Mouse (Mus musculus) CH12.LX (cell line): Measurements from ENCODE around the gene Kcng4. TPM values are rescaled to one million over a fixed set of nuclear protein-coding genes. Genes with fewer than 3 reads are reported as not detected.

ENCODE experiments used
- DNase-seq: peaks from one replicate; pipeline ENCODE4 v3.0.0-alpha.2; 2013; ENCODE audit errors: extremely low read depth
- H3K27ac ChIP-seq: 2 replicates; pipeline ENCODE4 v1.5.1; 2012; ENCODE audit warnings: low read depth, mild to moderate bottlenecking, control low read depth, moderate library complexity; ENCODE audit not compliant: insufficient read depth
- H3K27me3 ChIP-seq: replicated peaks from 2 replicates; pipeline ENCODE3; 2012; ENCODE audit warnings: inconsistent platforms
- H3K36me3 ChIP-seq, 2 experiments: replicated peaks in 1 of 2; 2 replicates each; pipeline versions ENCODE3 to v1.6.1; 2012; ENCODE audit warnings: inconsistent platforms in 1 of 2, low read length in 1 of 2, mild to moderate bottlenecking in 1 of 2, mixed read lengths in 1 of 2, moderate library complexity in 1 of 2; ENCODE audit not compliant: control insufficient read depth in 1 of 2, insufficient read depth in 1 of 2
- H3K4me1 ChIP-seq, 2 experiments: 2 replicates each; pipeline ENCODE4 v1.6.1; 2012; ENCODE audit warnings: inconsistent platforms in 1 of 2, moderate library complexity in 1 of 2; ENCODE audit not compliant: insufficient read depth in 2 of 2, control insufficient read depth in 1 of 2
- H3K4me2 ChIP-seq: 2 replicates; pipeline ENCODE4 v1.6.1; 2012; ENCODE audit warnings: low read depth, mild to moderate bottlenecking, control low read depth; ENCODE audit not compliant: poor library complexity, insufficient read depth, severe bottlenecking
- H3K4me3 ChIP-seq, 3 experiments: fragments of 150-350 bp in 1 of 3; sonication (generic) in 1 of 3; replicated peaks in 1 of 3; 2 replicates each; pipeline versions ENCODE3 to v1.5.1; 2011 to 2012; ENCODE audit warnings: low read depth in 2 of 3, low read length in 2 of 3, mild to moderate bottlenecking in 2 of 3, moderate library complexity in 2 of 3, control low read depth in 1 of 3, improper control_type of control experiment in 1 of 3, inconsistent platforms in 1 of 3, mixed read lengths in 1 of 3; ENCODE audit not compliant: poor library complexity in 1 of 3
- H3K79me2 ChIP-seq: replicated peaks from 2 replicates; pipeline ENCODE4 v1.6.1; 2012; ENCODE audit warnings: mild to moderate bottlenecking, moderate library complexity; ENCODE audit not compliant: control insufficient read depth, poor library complexity, insufficient read depth, severe bottlenecking; ENCODE audit errors: extremely low read depth
- H3K9ac ChIP-seq: 2 replicates; pipeline ENCODE4 v1.6.1; 2012; ENCODE audit warnings: low read depth, mild to moderate bottlenecking, control low read depth, moderate library complexity; ENCODE audit not compliant: insufficient read depth
- H3K9me3 ChIP-seq: replicated peaks from 2 replicates; pipeline ENCODE3; 2012; ENCODE audit warnings: low read length, inconsistent platforms, mixed read lengths
- CTCF ChIP-seq, 2 experiments: IDR thresholded peaks in 1 of 2; conservative IDR thresholded peaks in 1 of 2; 2 replicates each; pipeline ENCODE4 v1.5.1; 2011 to 2012; ENCODE audit warnings: low read depth in 2 of 2, low read length in 2 of 2, improper control_type of control experiment in 1 of 2, inconsistent platforms in 1 of 2, mild to moderate bottlenecking in 1 of 2, moderate library complexity in 1 of 2
- E2F4 ChIP-seq: IDR thresholded peaks from 2 replicates; pipeline ENCODE4 v1.6.1; 2011; ENCODE audit warnings: low read depth, low read length, improper control_type of control experiment; ENCODE audit not compliant: insufficient replicate concordance
- GABPA ChIP-seq: IDR thresholded peaks from 2 replicates; pipeline ENCODE4 v1.6.1; 2012; ENCODE audit warnings: low read depth, low read length, improper control_type of control experiment, inconsistent platforms; ENCODE audit not compliant: insufficient replicate concordance
- JUND ChIP-seq: conservative IDR thresholded peaks from 2 replicates; pipeline ENCODE4 v1.6.1; 2011; ENCODE audit warnings: low read depth, low read length, improper control_type of control experiment
- KAT2A ChIP-seq: IDR thresholded peaks from 2 replicates; pipeline ENCODE4 v1.6.1; 2012; ENCODE audit warnings: low read length, improper control_type of control experiment, inconsistent platforms; ENCODE audit not compliant: insufficient replicate concordance
- MAFK ChIP-seq: IDR thresholded peaks from 2 replicates; pipeline ENCODE4 v1.6.1; 2011; ENCODE audit warnings: low read length, improper control_type of control experiment; ENCODE audit not compliant: insufficient replicate concordance
- MAZ ChIP-seq: IDR thresholded peaks from 2 replicates; pipeline ENCODE4 v1.6.1; 2012; ENCODE audit warnings: low read depth, mild to moderate bottlenecking, inconsistent platforms, low read length, improper control_type of control experiment, moderate library complexity
- NELFE ChIP-seq: IDR thresholded peaks from 2 replicates; pipeline ENCODE4 v1.6.1; 2011; ENCODE audit warnings: low read depth, low read length, improper control_type of control experiment
- RAD21 ChIP-seq: IDR thresholded peaks from 2 replicates; pipeline ENCODE4 v1.6.1; 2011; ENCODE audit warnings: low read depth, mild to moderate bottlenecking, low read length, improper control_type of control experiment, moderate library complexity
- TBP ChIP-seq: conservative IDR thresholded peaks from 2 replicates; pipeline ENCODE4 v1.6.1; 2011; ENCODE audit warnings: low read depth, low read length, improper control_type of control experiment
- UBTF ChIP-seq: IDR thresholded peaks from 2 replicates; pipeline ENCODE4 v1.6.1; 2012; ENCODE audit warnings: low read depth, mild to moderate bottlenecking, inconsistent platforms, low read length, improper control_type of control experiment, moderate library complexity
- ZKSCAN1 ChIP-seq: IDR thresholded peaks from 2 replicates; pipeline ENCODE4 v1.6.1; 2012; ENCODE audit warnings: low read depth, inconsistent platforms, low read length, improper control_type of control experiment, borderline replicate concordance
- dilution Hi-C: fragments of 300-500 bp; cut with MboI; formaldehyde crosslinking; loops from 2 replicates; pipeline ENCODE4 v1.14.3; 2020; ENCODE audit warnings: low sequenced_read_pairs; ENCODE audit not compliant: extremely low pct_unique_long_range_greater_than_20kb, extremely low pct_ligation_motif_present
- in situ Hi-C: fragments of 300-500 bp; cut with MboI; formaldehyde crosslinking; loops from 3 replicates; pipeline ENCODE4 v1.14.3; 2019; ENCODE audit warnings: low sequenced_read_pairs, low pct_ligation_motif_present, low pct_unique_long_range_greater_than_20kb, mixed read lengths
- polyA plus RNA-seq: library from polyadenylated mRNA; unstranded; fragments of >175 nt; gene quantifications from 2 replicates; pipeline ENCODE4 v1.2.1, GENCODE M21; 2012; ENCODE audit warnings: low read depth; ENCODE audit not compliant: insufficient read length
- total RNA-seq, 2 experiments: library from RNA; depleted of rRNA; stranded (reverse); fragments of 300-350 nt in 1 of 2; fragments of >200 nt in 1 of 2; gene quantifications; 2 replicates each; pipeline ENCODE4 v1.2.3; 2012 to 2014

Kcng4 gene
- total and polyA plus RNA-seq, 3 experiments = not detected

DNA sequence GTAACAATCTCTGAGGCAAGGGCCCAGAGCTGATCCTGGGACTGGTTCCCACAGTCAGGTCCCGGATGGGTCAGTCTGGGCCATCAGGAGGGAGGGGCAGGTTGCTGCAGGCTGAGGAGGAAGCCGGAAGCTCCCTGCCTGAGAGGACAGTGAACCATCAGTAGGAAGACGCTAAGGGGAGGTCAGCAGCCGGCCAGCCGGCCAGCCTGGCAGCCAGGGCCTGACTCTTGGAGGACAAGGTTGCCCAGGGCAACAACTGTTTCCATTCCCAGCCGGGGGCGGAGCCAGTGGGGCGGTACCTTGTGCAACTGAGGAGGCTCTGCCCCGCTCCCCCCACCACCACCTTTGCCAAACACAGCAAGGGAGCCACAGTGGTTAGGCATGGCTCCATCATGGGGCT, 25.6 kb upstream of the Kcng4 start:
- Histone ChIP-seq H3K27ac (no peak overlapping the region), H3K79me2 (no peaks in the 10 kb centered on the region), H3K4me3 (no peak overlapping the region), H3K4me2 (no peak overlapping the region), H3K36me3 (no peaks in the 10 kb centered on the region), H3K9me3 (peaks cover 13% of the 10 kb centered on the region), H3K27me3 (peaks cover 63% of the 10 kb centered on the region), H3K4me1 (no peaks in the 10 kb centered on the region), H3K9ac (no peak overlapping the region)
- in situ Hi-C loops = no loop called here
- DNase-seq = no peak
- TF ChIP-seq RAD21 = no peak
- TF ChIP-seq JUND = no peak
- dilution Hi-C loops = no loop called here

DNA sequence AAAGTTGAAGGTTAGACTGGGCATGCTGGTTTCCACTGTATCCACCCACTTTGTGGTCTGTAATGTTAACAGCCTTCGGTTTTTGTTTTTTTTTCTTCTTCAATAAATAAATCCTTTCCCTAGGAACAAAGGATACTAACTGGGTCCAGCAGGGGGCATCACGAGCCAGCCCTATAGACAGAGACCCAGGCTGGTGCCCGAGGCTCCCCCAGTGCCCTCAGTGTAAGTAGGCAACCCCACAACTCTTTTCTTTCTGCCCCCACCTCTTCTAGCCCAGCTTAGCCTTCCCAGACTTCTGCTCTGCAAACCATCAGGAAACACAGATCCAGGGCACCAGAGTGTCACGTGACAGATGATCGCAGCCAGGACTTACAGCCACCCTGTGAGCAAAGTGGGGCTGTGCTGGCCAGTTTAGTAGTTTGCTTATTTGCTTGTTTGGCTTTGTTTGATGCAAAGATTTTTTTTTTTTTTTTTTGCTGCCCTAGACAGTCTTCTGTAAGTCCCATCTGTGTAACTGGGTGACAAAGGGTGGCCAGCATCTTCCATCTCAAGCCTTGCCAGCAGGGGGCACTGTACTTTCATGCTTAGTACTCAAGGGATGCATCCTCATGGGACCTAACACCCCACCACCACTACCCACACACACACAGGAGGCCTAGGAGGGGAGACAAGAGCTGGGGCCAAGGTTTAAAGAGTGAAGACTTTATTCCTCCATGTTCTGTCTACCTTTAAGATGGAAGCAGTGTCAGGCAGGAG, 21.4 kb upstream of the Kcng4 start:
- no peak overlapping the region for H3K9ac ChIP-seq
- H3K36me3 ChIP-seq = no peaks in the 10 kb centered on the region
- dilution Hi-C loops = no loop called here
- in situ Hi-C loops = no loop called here
- H3K27me3 ChIP-seq = peaks cover 51% of the 10 kb centered on the region
- H3K79me2 ChIP-seq = no peaks in the 10 kb centered on the region
- H3K4me2 ChIP-seq = no peak overlapping the region
- TF ChIP-seq ZKSCAN1 (no peak), CTCF (conservative IDR thresholded peaks at IDR 0.05 in 1 of 2, IDR thresholded peaks at IDR 0.05 in 1 of 2; ENCODE audit: low read depth in 2 of 2, low read length in 2 of 2) (peak in 1 of 2 experiments; percentile 42; a peak in 2 of 4 replicates)
- peaks cover 17% of the 10 kb centered on the region for H3K9me3 ChIP-seq
- DNase-seq = peak; percentile 15
- H3K4me3 ChIP-seq = no peak overlapping the region
- no peak overlapping the region for H3K27ac ChIP-seq
- no peaks in the 10 kb centered on the region for H3K4me1 ChIP-seq

DNA sequence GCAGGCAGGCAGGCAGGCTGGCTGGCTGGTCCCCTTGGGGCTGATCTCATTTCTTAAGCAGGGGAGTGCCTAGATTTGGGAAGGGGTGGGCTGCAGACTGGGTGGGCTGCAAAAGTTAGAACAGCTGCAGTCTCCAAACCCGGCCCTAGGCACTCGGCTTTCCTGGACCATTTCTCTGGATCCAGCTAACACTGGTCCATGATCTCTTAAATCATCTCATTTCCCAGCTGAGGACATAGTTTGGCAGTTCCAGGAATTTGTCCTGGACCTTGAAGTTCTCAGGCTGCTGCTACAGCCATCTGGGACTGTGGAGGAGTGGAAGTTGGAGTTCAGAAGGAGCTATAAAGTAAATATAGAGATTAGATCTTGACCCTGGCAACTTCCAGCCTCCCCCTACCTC, 15.8 kb upstream of the Kcng4 start:
- no peak for TF ChIP-seq TBP
- TF ChIP-seq, all 38 proteins: peak for 0
- Histone ChIP-seq H3K27me3 (peaks cover 63% of the 10 kb centered on the region), H3K9ac (no peak overlapping the region), H3K4me3 (no peak overlapping the region), H3K79me2 (no peaks in the 10 kb centered on the region), H3K9me3 (peaks cover 14% of the 10 kb centered on the region), H3K27ac (no peak overlapping the region), H3K4me2 (no peak overlapping the region), H3K4me1 (no peaks in the 10 kb centered on the region), H3K36me3 (no peaks in the 10 kb centered on the region)
- dilution Hi-C loops (no loop called here), in situ Hi-C loops (no loop called here)
- no peak for DNase-seq

DNA sequence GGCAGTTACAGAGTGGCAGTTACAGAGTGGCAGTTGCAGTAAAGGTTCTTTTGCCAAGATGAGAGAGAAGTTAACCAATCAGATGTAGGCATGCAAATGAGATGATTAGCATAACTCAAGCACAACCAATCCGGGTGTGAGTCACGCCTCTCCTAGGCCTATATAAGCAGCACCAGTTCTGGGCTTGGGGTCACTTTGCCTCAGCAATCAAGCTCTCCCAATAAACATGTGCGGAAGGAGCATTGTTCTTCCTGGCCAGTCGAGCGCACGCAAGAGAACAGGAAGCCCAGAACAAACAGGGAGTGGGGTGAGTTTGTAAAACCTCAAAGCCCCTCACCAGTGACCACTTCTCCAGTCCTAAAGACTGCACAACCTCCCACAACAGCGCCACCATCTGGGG, 11.4 kb upstream of the Kcng4 start:
- no peak for DNase-seq
- H3K9ac ChIP-seq = no peak overlapping the region
- no peak overlapping the region for H3K27ac ChIP-seq
- H3K4me1 ChIP-seq = no peaks in the 10 kb centered on the region
- dilution Hi-C loops (no loop called here), in situ Hi-C loops (no loop called here)
- H3K9me3 ChIP-seq = peaks cover 16% of the 10 kb centered on the region
- H3K4me2 ChIP-seq = no peak overlapping the region
- no peak overlapping the region for H3K4me3 ChIP-seq
- peaks cover 68% of the 10 kb centered on the region for H3K27me3 ChIP-seq
- no peaks in the 10 kb centered on the region for H3K36me3 ChIP-seq
- TF ChIP-seq KAT2A (no peak), GABPA (no peak), MAZ (no peak), MAFK (no peak), NELFE (no peak), E2F4 (no peak), ZKSCAN1 (no peak), UBTF (no peak)
- no peaks in the 10 kb centered on the region for H3K79me2 ChIP-seq
